Mouse (Mus musculus) Patski (cell line): ENCODE results near the gene Rpl11. TPM values are rescaled to one million over a fixed set of nuclear protein-coding genes. Genes with fewer than 3 reads are reported as not detected.
A peak's percentile ranks its signal among the peaks of the same experiment; 100 is the strongest.
"Not testable (repeated sequence)": the region's sequence is repeated elsewhere in the genome, so short reads cannot be mapped to it uniquely, and the experiment has no call there.

Source experiments
- ATAC-seq: fragments of 100-300 bp; one replicate; pipeline ENCODE4 v1.8.0; 2021
- CTCF ChIA-PET: fragments of 350-600 bp; sonication (Branson Sonifier 250); formaldehyde crosslinking; loops from one replicate; lab custom pipeline; 2022; ENCODE audit warnings: inconsistent platforms; lab: Charles Lee
- POLR2A ChIA-PET: fragments of 350-600 bp; sonication (Branson Sonifier 250); formaldehyde crosslinking; loops from one replicate; lab custom pipeline; 2022; ENCODE audit warnings: antibody characterized with exemption, inconsistent platforms; lab: Charles Lee
- DNase-seq: peaks from one replicate; pipeline ENCODE4 v3.0.0-alpha.2; 2011; ENCODE audit warnings: low read depth, low spot score
- H3K27me3 ChIP-seq: fragments of 371-371 bp; one replicate; pipeline ENCODE4 v1.5.1; 2021
- CTCF ChIP-seq: fragments of 100-300 bp; IDR thresholded peaks from one replicate; pipeline ENCODE4 v1.5.1; 2021
- in situ Hi-C: fragments of 300-500 bp; cut with MboI; formaldehyde crosslinking; loops from 3 replicates; pipeline ENCODE4 v1.11.1; 2018; ENCODE audit warnings: low pct_unique_long_range_greater_than_20kb, mixed read lengths
- polyA plus RNA-seq: library from polyadenylated mRNA; unstranded; gene quantifications from one replicate; pipeline ENCODE4 v1.2.3, GENCODE M21; 2021

Gene Rpl11
- polyA plus RNA-seq, 1 experiment from 2014 or later: 665 TPM

GRCm38 (mm10) chr4:136069954-136070353 lies 16.7 kb upstream of the Rpl11 start:
- DNase-seq (no peak), ATAC-seq (no peak)
- H3K27me3 ChIP-seq: no peaks in the 10 kb centered on the region
- CTCF ChIA-PET: interaction anchor here (0.7 to 1.8 kb wide), 5 partner anchors 24 to 78 kb away, joined by 3 to 4 read pairs (median 3); partner anchors contain the start of gene Id3
- peak; percentile 41 for TF ChIP-seq CTCF
- POLR2A ChIA-PET: no interaction called here
- in situ Hi-C loops: loop anchor here (5.0 kb wide), 1 partner anchor 72 kb away; the partner anchor contains the start of gene Id3

- in situ Hi-C loops: no loop called here
- CTCF ChIA-PET: interaction anchor here (0.7 to 1.8 kb wide), 4 partner anchors 24 to 78 kb away, joined by 3 to 4 read pairs (median 3); partner anchors contain the start of gene Id3
- ATAC-seq (no peak), DNase-seq (no peak)
- POLR2A ChIA-PET: no interaction called here
- no peak for TF ChIP-seq CTCF
- no peaks in the 10 kb centered on the region for H3K27me3 ChIP-seq
Observed at GRCm38 (mm10) chr4:136069313-136069712, 16.1 kb upstream of the Rpl11 start.

- ChIA-PET POLR2A (no interaction called here), CTCF (interaction anchor here (1.1 to 1.3 kb wide), 2 partner anchors 9 to 16 kb away, joined by 3 to 6 read pairs; no protein-coding TSS in a partner anchor)
- no peak for ATAC-seq
- H3K27me3 ChIP-seq: no peaks in the 10 kb centered on the region
- DNase-seq: no peak
- TF ChIP-seq CTCF: peak; percentile 25
- in situ Hi-C loops: no loop called here
Observed at GRCm38 (mm10) chr4:136063143-136063542, 9.9 kb upstream of the Rpl11 start.

DNA sequence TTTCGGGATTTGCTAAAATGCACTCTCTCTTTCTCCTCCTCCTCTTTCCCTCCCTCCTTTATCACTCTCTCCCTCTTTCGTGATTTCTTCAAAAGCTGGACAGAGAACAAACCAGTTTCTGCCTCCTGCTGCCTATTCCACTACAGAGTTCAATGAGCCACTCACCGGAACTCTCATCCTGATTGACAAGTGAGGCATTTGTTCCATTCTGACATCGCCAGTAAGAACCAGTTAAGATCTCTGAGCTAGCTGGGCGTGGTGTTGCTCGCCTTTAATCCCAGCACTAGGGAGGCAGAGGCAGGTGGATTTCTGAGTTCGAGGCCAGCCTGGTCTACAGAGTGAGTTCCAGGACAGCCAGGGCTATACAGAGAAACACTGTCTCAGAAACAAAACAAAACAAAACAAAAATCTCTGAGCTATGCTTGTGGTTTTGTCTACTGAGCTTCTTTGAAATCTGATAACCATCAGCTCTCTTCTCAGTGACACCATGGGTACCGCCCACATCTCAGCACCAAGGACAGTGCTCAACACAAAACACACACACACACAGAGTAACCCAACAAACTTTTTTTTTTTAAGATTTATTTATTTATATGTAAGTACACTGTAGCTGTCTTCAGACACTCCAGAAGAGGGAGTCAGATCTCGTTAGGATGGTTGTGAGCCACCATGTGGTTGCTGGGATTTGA lies 6.7 kb upstream of the Rpl11 start:
- POLR2A ChIA-PET, CTCF ChIA-PET, H3K27me3 ChIP-seq, ATAC-seq, in situ Hi-C loops, DNase-seq: not testable (repeated sequence)

GRCm38 (mm10) chr4:136057916-136058315 lies 4.7 kb upstream of the Rpl11 start:
- in situ Hi-C loops: no loop called here
- POLR2A ChIA-PET: no interaction called here
- no peaks in the 10 kb centered on the region for H3K27me3 ChIP-seq
- ATAC-seq: no peak
- DNase-seq: no peak
- no peak for TF ChIP-seq CTCF
- CTCF ChIA-PET: no interaction called here

GRCm38 (mm10) chr4:136056030-136056429 lies 2.8 kb upstream of the Rpl11 start:
- in situ Hi-C loops: no loop called here
- ChIA-PET POLR2A (interaction anchor here (1.5 kb wide), 1 partner anchor 89 kb away, joined by 3 read pairs; no protein-coding TSS in a partner anchor), CTCF (interaction anchor here (1.2 kb wide), 1 partner anchor 92 kb away, joined by 4 read pairs; no protein-coding TSS in a partner anchor)
- DNase-seq: no peak
- TF ChIP-seq CTCF: no peak
- ATAC-seq: no peak
- no peaks in the 10 kb centered on the region for H3K27me3 ChIP-seq

- ATAC-seq: no peak
- no peak for DNase-seq
- H3K27me3 ChIP-seq: no peaks in the 10 kb centered on the region
- peak; percentile 32 for TF ChIP-seq CTCF
- ChIA-PET POLR2A (interaction anchor here (0.6 kb wide), 1 partner anchor 90 kb away, joined by 3 read pairs; the partner anchor contains the start of gene Gale), CTCF (interaction anchor here (0.9 to 1.4 kb wide), 6 partner anchors 9 to 105 kb away, joined by 3 to 6 read pairs (median 4); no protein-coding TSS in a partner anchor)
- in situ Hi-C loops: loop anchor here (5.0 kb wide), 1 partner anchor 92 kb away; the partner anchor contains the start of gene Gale
Observed at GRCm38 (mm10) chr4:136053843-136054242, 615 bp upstream of the Rpl11 start.

DNA sequence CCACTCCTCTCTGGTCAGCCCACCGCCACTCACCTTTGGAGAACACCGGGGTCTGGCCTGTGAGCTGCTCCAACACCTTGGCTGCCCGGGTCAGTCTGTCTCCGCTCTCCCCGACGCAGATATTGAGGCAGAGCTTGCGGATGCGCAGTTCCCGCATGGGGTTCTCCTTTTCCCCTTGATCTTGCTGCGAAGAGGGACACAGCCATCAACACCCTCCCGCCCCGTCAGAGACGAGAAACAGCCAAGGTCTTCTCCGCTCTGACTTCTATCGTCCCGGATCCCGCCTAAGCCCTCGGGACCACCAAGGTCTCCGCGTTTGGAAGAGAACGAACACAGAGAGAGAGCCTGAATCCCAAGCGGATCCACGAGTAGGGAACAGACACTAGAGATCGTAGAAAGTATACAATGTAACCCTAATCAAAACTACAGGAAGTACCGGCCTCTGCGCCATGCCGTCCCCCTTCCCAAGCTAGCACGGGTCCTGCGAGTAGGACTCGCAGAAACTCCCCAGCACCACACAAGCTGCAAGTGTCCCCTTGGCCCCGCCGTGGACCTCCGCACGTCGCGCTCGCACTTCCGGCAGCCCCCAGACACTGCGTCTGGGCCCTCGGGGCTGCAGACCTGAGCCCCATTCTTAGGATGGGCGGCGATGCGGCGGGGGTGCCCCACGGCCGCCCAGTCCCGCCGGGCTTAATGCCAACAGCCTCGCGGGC lies 538 bp downstream of the Rpl11 start:
- CTCF ChIA-PET: no interaction called here
- POLR2A ChIA-PET: interaction anchor here (1.2 kb wide), 1 partner anchor 93 kb away, joined by 3 read pairs; no protein-coding TSS in a partner anchor
- DNase-seq: no peak
- peak; percentile 21 for ATAC-seq
- no peak for TF ChIP-seq CTCF
- H3K27me3 ChIP-seq: no peaks in the 10 kb centered on the region
- in situ Hi-C loops: loop anchor here (5.0 kb wide), 1 partner anchor 90 kb away; the partner anchor contains the start of gene Gale

- ATAC-seq (no peak), DNase-seq (no peak)
- H3K27me3 ChIP-seq: no peaks in the 10 kb centered on the region
- in situ Hi-C loops: loop anchor here (5.0 kb wide), 1 partner anchor 90 kb away; the partner anchor contains the start of gene Gale
- POLR2A ChIA-PET: no interaction called here
- TF ChIP-seq CTCF: no peak
- CTCF ChIA-PET: no interaction called here
Observed at GRCm38 (mm10) chr4:136052060-136052459, 1.2 kb downstream of the Rpl11 start.

GRCm38 (mm10) chr4:136050226-136050625 lies 3.0 kb downstream of the Rpl11 start:
- in situ Hi-C loops: loop anchor here (5.0 kb wide), 1 partner anchor 88 kb away; the partner anchor contains the start of gene Gale
- no peak for TF ChIP-seq CTCF
- ChIA-PET CTCF (no interaction called here), POLR2A (interaction anchor here (0.6 kb wide), 1 partner anchor 365 kb away, joined by 3 read pairs; no protein-coding TSS in a partner anchor)
- no peak for ATAC-seq
- DNase-seq: no peak
- no peaks in the 10 kb centered on the region for H3K27me3 ChIP-seq
